ENCODE assay signal across 14 mouse cellular contexts in the genomic region with DNA sequence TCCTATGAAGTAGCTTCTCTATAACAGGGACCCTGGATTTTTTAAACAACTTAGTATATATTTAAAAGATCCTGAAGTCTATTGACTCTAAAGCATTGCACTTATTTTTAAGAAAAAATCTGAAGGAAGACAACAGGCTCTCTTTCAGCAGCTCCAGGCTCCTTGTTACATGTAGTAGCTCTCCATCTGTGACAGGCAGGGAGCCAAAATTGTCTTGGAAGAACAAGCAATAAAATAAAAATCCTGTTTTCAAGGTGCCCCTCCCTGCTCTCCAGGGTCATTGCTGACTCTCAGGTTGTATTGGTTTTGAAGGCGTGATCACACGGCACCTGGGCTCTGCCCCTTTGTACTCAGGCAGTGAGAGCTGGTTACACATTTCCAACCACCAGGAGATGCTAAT.
DNase-seq lines count a peak whose midpoint lies in the region; ATAC-seq lines count a peak whose summit lies in the region.
"Had no signal": no experiment of that assay in that cellular context is flagged by ENCODE, and none has a peak within 500 bp of the region (broad histone marks: within the 10 kb centered on the region; RNA-seq: fewer than 3 reads in every experiment).

No protein-coding gene starts in this region.

- no peaks in the 10 kb centered on the region for H3K27me3 ChIP-seq in hindbrain, embryonic 16.5 days (replicated peaks; ENCODE audit: control insufficient read depth, insufficient read depth, low read length)
- H3K27me3 ChIP-seq in neural tube, embryonic 15.5 days (replicated peaks): no peaks in the 10 kb centered on the region
- H3K27me3 ChIP-seq in hindbrain, embryonic 12.5 days: no peaks in the 10 kb centered on the region
- H3K27me3 ChIP-seq: heart, embryonic 15.5 days; neural tube, embryonic 13.5 days had no signal

- intact Hi-C loops in left cerebral cortex, postnatal 36 days (cut with DNase I): no loop called here

- no peaks in the 10 kb centered on the region for H3K4me1 ChIP-seq in hindbrain, embryonic 16.5 days (ENCODE audit: control insufficient read depth, insufficient read depth, low read depth, low read length)
- H3K4me1 ChIP-seq in neural tube, embryonic 15.5 days: no peaks in the 10 kb centered on the region
- H3K4me1 ChIP-seq in hindbrain, embryonic 12.5 days: no peaks in the 10 kb centered on the region
- H3K4me1 ChIP-seq: heart, embryonic 15.5 days; neural tube, embryonic 13.5 days had no signal

- 90% methylated on average over 2 of the region's 2 CpGs for WGBS in hindbrain, embryonic 16.5 days
- 84% methylated on average over 2 of the region's 2 CpGs for WGBS in neural tube, embryonic 15.5 days
- WGBS in hindbrain, embryonic 12.5 days: 89% methylated on average over 2 of the region's 2 CpGs

- H3K4me3 ChIP-seq in hindbrain, embryonic 16.5 days (ENCODE audit: low read length): no peak overlapping the region
- no peak overlapping the region for H3K4me3 ChIP-seq in neural tube, embryonic 15.5 days (replicated peaks)
- no peak overlapping the region for H3K4me3 ChIP-seq in hindbrain, embryonic 12.5 days
- H3K4me3 ChIP-seq: heart, embryonic 15.5 days; neural tube, embryonic 13.5 days had no signal

- H3K36me3 ChIP-seq in hindbrain, embryonic 16.5 days (ENCODE audit: control insufficient read depth, insufficient read depth, low read length): no peaks in the 10 kb centered on the region
- no peaks in the 10 kb centered on the region for H3K36me3 ChIP-seq in neural tube, embryonic 15.5 days
- no peaks in the 10 kb centered on the region for H3K36me3 ChIP-seq in hindbrain, embryonic 12.5 days
- H3K36me3 ChIP-seq: heart, embryonic 15.5 days; neural tube, embryonic 13.5 days had no signal

- peak; percentile 76 for DNase-seq in brain, adult 2 months (ENCODE audit: low read depth, low spot score)
- DNase-seq in cerebellum, postnatal 14 days: peak; percentile 68
- peak; percentile 30 for DNase-seq in layer of hippocampus, adult 9-10 months (ENCODE audit: low spot score)
- peak; percentile 9 to 44 for DNase-seq in left cerebral cortex, postnatal 36 days (ENCODE audit: low spot score in 2 of 2)
- no peak for DNase-seq in heart, adult 9 months (ENCODE audit: low spot score in 2 of 2)
- DNase-seq: gastrocnemius, postnatal 14 days; kidney, postnatal 10 days; lung, postnatal 10 days had no signal

- no peak overlapping the region for H3K4me2 ChIP-seq in hindbrain, embryonic 16.5 days (ENCODE audit: low read length)
- H3K4me2 ChIP-seq in neural tube, embryonic 15.5 days: no peak overlapping the region
- H3K4me2 ChIP-seq in hindbrain, embryonic 12.5 days (replicated peaks): no peak overlapping the region
- H3K4me2 ChIP-seq: heart, embryonic 15.5 days; midbrain, embryonic 11.5 days; neural tube, embryonic 13.5 days had no signal

- ATAC-seq in hindbrain, embryonic 16.5 days: no peak
- ATAC-seq in neural tube, embryonic 15.5 days (ENCODE audit: low FRiP score): no peak
- no peak for ATAC-seq in hindbrain, embryonic 12.5 days (ENCODE audit: low FRiP score)

- no peak overlapping the region for H3K27ac ChIP-seq in hindbrain, embryonic 16.5 days (ENCODE audit: low read depth, low read length)
- no peak overlapping the region for H3K27ac ChIP-seq in neural tube, embryonic 15.5 days (replicated peaks)
- no peak overlapping the region for H3K27ac ChIP-seq in hindbrain, embryonic 12.5 days
- H3K27ac ChIP-seq: heart, embryonic 15.5 days; neural tube, embryonic 13.5 days had no signal

- no peaks in the 10 kb centered on the region for H3K9me3 ChIP-seq in hindbrain, embryonic 16.5 days (ENCODE audit: control insufficient read depth, low read length)
- H3K9me3 ChIP-seq in neural tube, embryonic 15.5 days (replicated peaks): no peaks in the 10 kb centered on the region
- H3K9me3 ChIP-seq in hindbrain, embryonic 12.5 days (replicated peaks): no peaks in the 10 kb centered on the region
- H3K9me3 ChIP-seq: heart, embryonic 15.5 days; neural tube, embryonic 13.5 days had no signal

- H3K9ac ChIP-seq in hindbrain, embryonic 16.5 days (ENCODE audit: low read depth, low read length): no peak overlapping the region
- H3K9ac ChIP-seq in neural tube, embryonic 15.5 days (replicated peaks): no peak overlapping the region
- no peak overlapping the region for H3K9ac ChIP-seq in hindbrain, embryonic 12.5 days
- H3K9ac ChIP-seq: heart, embryonic 15.5 days; neural tube, embryonic 13.5 days had no signal

Comparison
In these comparisons a context has a peak if more than half of its experiments do, and no peak if none do; other contexts are left out.
1. DNase-seq: peak in brain, adult 2 months (single experiment), cerebellum, postnatal 14 days (2 of 2), layer of hippocampus, adult 9-10 months (single experiment) and left cerebral cortex, postnatal 36 days (2 of 2); none in heart, adult 9 months (0 of 2).